Mouse (Mus musculus) midbrain, embryonic 16.5 days (tissue): ENCODE results near the gene Enpep. TPM values are rescaled to one million over a fixed set of nuclear protein-coding genes. Genes with fewer than 3 reads are reported as not detected.

Experiments
- ATAC-seq: fragments of 200-750 bp; cut with Nextera tagmentation; 2 replicates; pipeline ENCODE4 v1.8.0; 2017; ENCODE audit warnings: moderate TSS enrichment
- H3K27ac ChIP-seq: fragments of 300-500 bp; sonication (generic); 2 replicates; pipeline ENCODE4 v1.5.1; 2014; ENCODE audit warnings: mild to moderate bottlenecking, low read length, mixed read lengths
- H3K27me3 ChIP-seq: fragments of 300-500 bp; sonication (generic); 2 replicates; pipeline ENCODE4 v1.6.1; 2014; ENCODE audit warnings: low read depth, low read length, mixed read lengths; ENCODE audit not compliant: control insufficient read depth, insufficient read depth
- H3K36me3 ChIP-seq: fragments of 300-500 bp; sonication (generic); 2 replicates; pipeline ENCODE4 v1.6.1; 2014; ENCODE audit warnings: mild to moderate bottlenecking, low read length, moderate library complexity, mixed read lengths; ENCODE audit not compliant: control insufficient read depth, insufficient read depth
- H3K4me1 ChIP-seq: fragments of 300-500 bp; sonication (generic); 2 replicates; pipeline ENCODE4 v1.6.1; 2014; ENCODE audit warnings: mild to moderate bottlenecking, low read length, mixed read lengths; ENCODE audit not compliant: control insufficient read depth, insufficient read depth
- H3K4me2 ChIP-seq: fragments of 300-500 bp; sonication (generic); 2 replicates; pipeline ENCODE4 v1.6.1; 2014; ENCODE audit warnings: mild to moderate bottlenecking, low read length, mixed read lengths
- H3K4me3 ChIP-seq: fragments of 300-500 bp; sonication (generic); 2 replicates; pipeline ENCODE4 v1.5.1; 2014; ENCODE audit warnings: low read depth, mild to moderate bottlenecking, low read length, moderate library complexity, mixed read lengths
- H3K9ac ChIP-seq: fragments of 300-500 bp; sonication (generic); 2 replicates; pipeline ENCODE4 v1.6.1; 2014; ENCODE audit warnings: low read depth, low read length, mixed read lengths
- H3K9me3 ChIP-seq: fragments of 300-500 bp; sonication (generic); replicated peaks from 2 replicates; pipeline ENCODE4 v1.6.1; 2014; ENCODE audit warnings: mild to moderate bottlenecking, low read length, mixed read lengths; ENCODE audit not compliant: control insufficient read depth, poor library complexity, severe bottlenecking
- WGBS: fragments of 180-500 bp; shearing (Covaris S2); extraction: QIAGEN DNeasy Blood & Tissue Kit; methylation state at CpG from one replicate; pipeline ENCODE4 v1.1.7; 2014; 5-methylcytosine and 5-hydroxymethylcytosine counted together
- polyA plus RNA-seq: library from polyadenylated mRNA; unstranded; fragments of >200 nt; fragmentation: Nextera tagmentation; extraction: Ambion mirVana; gene quantifications from 2 replicates; pipeline ENCODE4 v1.2.1, GENCODE M21; 2015

Enpep gene
- polyA plus RNA-seq, 1 experiment from 2014 or later: 2.2 TPM

DNA sequence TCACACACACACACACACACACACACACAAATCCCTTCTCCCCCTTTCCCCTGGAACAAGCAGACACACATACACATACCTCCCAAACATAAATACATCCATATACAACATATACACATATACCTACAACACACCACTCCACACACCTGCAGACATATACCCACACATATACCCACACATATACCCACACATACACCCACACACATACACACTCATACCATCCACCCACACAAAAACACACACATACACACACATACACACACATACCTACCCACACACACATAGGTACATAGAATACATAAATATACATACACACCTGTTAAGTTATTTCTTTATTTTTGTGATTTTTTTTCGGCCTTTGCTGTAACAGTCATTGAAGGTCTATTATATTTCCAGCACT lies 94.5 kb downstream of the Enpep start:
- WGBS: 84% methylated on average over 1 of the region's 1 CpGs
- H3K9me3 ChIP-seq: no peaks in the 10 kb centered on the region
- no peaks in the 10 kb centered on the region for H3K4me1 ChIP-seq
- no peak overlapping the region for H3K4me3 ChIP-seq
- no peak overlapping the region for H3K9ac ChIP-seq
- no peaks in the 10 kb centered on the region for H3K27me3 ChIP-seq
- H3K36me3 ChIP-seq: no peaks in the 10 kb centered on the region
- no peak overlapping the region for H3K4me2 ChIP-seq
- ATAC-seq: no peak; the same call in 1 of the 2 replicates
- no peak overlapping the region for H3K27ac ChIP-seq

DNA sequence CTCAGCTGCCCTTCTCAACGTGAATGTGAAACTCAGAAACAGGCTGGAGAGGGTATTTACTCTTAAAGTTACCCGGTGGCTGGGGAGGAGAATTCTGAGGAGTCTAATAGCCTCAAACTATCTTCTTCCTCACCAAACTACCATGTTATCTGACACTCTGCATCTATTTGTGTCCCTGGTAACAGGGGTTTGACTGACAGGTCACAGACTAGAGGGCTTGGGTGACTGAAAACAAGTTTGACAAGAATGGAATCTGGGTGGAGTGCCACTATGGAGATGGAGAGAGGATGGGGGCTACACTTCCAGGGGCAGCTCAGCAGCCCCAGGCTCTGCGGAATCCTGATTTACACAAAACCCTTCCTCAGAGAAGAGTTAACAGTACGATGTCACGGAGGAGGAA lies 105.2 kb downstream of the Enpep start:
- Histone ChIP-seq H3K36me3 (no peaks in the 10 kb centered on the region), H3K4me1 (no peaks in the 10 kb centered on the region), H3K9me3 (no peaks in the 10 kb centered on the region), H3K27me3 (peaks cover 37% of the 10 kb centered on the region), H3K4me3 (no peak overlapping the region), H3K9ac (no peak overlapping the region), H3K4me2 (no peak overlapping the region), H3K27ac (no peak overlapping the region)
- no peak for ATAC-seq
- WGBS: 5% methylated on average over 5 of the region's 5 CpGs

DNA sequence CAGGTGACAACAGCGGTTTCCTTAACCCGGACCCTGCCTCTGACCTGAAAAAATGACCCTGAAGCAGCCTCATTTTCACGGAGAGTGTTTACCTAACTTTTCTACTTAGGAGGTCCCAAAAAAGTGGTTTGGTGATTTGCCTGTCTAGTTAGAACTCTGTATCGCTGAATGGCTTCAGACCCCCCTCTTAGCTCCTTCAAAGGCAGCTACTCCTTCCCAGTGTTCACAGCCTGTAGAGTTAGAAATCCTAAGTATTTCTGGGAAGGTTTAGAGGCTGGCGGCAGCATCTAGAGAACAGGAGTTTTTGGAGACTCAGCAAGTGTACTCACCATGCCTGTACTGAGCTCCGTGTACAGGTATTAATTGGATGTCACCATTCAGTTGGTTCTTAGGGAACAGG lies 105.8 kb downstream of the Enpep start:
- no peak overlapping the region for H3K27ac ChIP-seq
- H3K9ac ChIP-seq: no peak overlapping the region
- WGBS: 0% methylated on average over 6 of the region's 6 CpGs
- no peak overlapping the region for H3K4me3 ChIP-seq
- no peak overlapping the region for H3K4me2 ChIP-seq
- H3K36me3 ChIP-seq: no peaks in the 10 kb centered on the region
- H3K9me3 ChIP-seq: no peaks in the 10 kb centered on the region
- peaks cover 42% of the 10 kb centered on the region for H3K27me3 ChIP-seq
- no peaks in the 10 kb centered on the region for H3K4me1 ChIP-seq
- ATAC-seq: no peak

DNA sequence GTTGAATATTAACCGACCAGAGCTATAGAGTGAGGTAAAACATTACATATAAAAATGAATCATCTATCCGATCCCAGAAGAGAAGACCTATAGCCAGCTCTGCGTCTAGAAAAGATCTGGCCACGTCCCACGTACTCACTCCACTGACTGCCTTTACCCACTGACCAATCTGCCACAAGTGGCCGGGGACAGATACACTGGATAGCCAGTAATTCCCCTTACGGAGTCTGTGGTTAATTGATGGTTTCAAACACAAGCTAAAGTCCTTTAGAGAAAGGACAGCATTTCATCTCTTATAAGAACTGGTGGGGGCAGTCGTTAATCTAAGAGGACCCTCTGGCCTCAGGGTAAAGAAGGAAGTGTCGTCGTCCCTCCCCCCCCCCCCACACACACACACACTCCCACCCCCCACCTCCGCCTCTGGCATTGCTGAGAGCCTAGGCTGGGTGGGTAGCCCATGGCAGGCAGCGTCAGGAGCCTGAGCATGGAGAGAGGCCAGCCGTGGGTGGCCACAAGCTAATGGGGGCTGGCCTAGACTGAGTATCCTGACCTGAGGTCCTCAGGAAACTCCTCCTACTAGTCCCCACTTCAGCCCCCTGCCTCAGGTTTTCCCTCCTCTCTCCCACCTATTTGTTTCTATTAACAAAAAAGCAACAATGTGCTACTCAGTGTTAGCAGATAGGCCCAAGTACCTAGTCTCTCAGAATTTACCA lies 106.8 kb downstream of the Enpep start:
- Histone ChIP-seq H3K4me1 (no peaks in the 10 kb centered on the region), H3K4me3 (no peak overlapping the region), H3K4me2 (no peak overlapping the region), H3K9ac (no peak overlapping the region), H3K36me3 (no peaks in the 10 kb centered on the region), H3K27ac (no peak overlapping the region), H3K27me3 (peaks cover 49% of the 10 kb centered on the region), H3K9me3 (no peaks in the 10 kb centered on the region)
- 0 out of 2 replicates have a peak, but pooled peaks have one; percentile 23 for ATAC-seq
- 1% methylated on average over 13 of the region's 13 CpGs for WGBS

DNA sequence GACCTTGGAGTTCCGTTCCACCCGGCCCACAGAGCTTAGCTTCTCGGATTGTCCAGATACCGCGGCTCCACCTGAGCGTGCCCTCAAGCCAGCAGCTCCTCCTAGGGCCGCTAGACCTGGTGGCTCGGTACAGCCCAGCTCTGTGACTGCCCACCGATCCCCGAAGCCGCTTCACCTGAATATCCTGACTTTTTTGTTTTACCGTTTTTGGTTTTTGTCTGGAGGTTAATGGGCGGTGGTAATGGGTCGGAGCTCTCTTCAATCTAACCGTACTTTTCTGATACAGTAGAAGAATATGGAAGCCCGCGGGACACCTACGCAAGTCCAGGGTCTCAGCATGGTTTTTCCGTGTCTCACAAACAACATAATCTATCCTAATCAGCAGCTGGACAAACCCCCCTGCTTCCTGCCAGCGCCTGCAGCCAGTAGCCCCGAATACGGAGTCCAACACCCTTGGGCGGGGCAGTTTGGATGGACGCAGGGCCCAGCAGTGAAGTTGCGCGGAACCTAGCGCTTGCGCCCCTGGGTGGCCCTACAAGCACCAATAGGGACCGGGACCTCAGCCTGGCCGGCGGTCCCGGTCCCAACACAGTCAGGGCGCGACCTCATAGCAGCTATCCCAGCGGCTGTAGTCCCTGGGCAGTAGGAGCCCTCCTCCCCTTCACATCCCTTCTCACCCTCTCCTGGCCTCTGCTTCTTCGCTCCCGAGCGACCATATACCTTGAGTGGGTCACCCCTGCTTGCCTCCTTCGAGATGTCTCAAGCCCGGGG lies 107.5 kb downstream of the Enpep start:
- no peak overlapping the region for H3K4me2 ChIP-seq
- WGBS: under 1% methylated on average over 40 of the region's 40 CpGs
- no peak overlapping the region for H3K9ac ChIP-seq
- no peak for ATAC-seq
- H3K4me3 ChIP-seq: no peak overlapping the region
- H3K36me3 ChIP-seq: no peaks in the 10 kb centered on the region
- no peaks in the 10 kb centered on the region for H3K4me1 ChIP-seq
- peaks cover 51% of the 10 kb centered on the region for H3K27me3 ChIP-seq
- no peaks in the 10 kb centered on the region for H3K9me3 ChIP-seq
- no peak overlapping the region for H3K27ac ChIP-seq

DNA sequence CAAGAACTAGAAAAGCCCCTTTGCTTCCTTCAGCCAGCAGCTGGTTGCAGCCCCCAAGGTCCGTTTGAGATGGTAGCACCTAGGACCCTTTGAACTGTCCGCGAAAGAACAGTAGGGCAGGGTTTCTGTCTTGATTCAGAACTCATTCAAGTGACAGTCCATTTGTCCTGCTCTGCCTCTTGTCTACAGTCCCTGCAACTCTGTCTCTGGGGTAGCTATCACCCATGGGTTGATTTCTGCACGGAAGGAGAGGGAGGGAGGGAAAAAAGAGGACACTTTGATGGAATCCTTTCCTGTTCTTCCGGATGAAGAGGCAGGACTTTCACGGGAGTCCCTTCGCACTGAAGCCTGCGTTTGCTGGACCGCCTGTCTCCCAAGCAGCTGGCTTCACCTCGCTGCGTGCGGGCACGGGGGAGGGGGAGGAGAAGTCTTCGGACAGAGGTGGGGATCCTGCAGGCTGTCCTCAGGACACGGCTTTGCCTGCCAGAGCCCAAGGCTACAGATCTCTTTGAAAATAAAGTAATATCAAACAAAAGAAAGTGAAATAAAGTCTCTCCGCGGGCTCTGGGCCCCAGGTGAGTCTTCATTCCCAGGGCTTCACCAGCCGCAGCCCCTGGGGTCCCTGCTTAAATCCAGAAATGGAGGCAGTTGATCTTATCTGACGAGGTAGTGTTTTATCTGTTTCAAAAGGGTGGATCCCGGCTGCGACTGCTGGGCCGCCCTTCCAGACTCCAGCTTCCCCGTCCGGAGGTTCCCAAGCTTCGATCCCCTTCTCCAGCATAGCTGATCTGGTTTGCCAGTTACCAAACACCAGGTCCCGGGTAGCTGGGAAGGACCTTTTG lies 108.3 kb downstream of the Enpep start:
- ATAC-seq: no peak
- H3K4me2 ChIP-seq: no peak overlapping the region
- H3K4me1 ChIP-seq: no peaks in the 10 kb centered on the region
- 2% methylated on average over 26 of the region's 26 CpGs for WGBS
- no peak overlapping the region for H3K4me3 ChIP-seq
- no peak overlapping the region for H3K27ac ChIP-seq
- no peaks in the 10 kb centered on the region for H3K36me3 ChIP-seq
- H3K9me3 ChIP-seq: no peaks in the 10 kb centered on the region
- peaks cover 51% of the 10 kb centered on the region for H3K27me3 ChIP-seq
- H3K9ac ChIP-seq: no peak overlapping the region

DNA sequence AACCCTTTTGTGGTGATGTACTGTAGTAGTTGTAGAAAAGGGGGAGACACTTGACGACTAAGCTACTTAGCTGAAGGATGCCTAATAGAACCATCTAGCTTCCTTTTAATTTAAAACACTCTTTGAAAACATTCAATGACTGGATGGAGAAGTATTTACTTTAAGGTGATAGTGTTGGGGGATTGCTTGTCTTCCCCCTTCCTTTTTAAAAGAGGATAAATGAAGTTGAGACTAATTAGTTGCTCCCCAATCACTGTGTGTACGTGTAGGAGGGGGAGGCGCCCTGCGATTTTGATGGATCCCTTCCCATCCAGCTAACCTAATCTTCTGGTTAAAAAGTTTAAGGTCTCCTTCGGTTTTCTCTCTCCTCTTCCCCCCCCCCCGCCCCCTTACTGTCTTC lies 109.1 kb downstream of the Enpep start:
- Histone ChIP-seq H3K9ac (no peak overlapping the region), H3K4me3 (no peak overlapping the region), H3K27me3 (peaks cover 50% of the 10 kb centered on the region), H3K27ac (no peak overlapping the region), H3K9me3 (no peaks in the 10 kb centered on the region), H3K4me1 (no peaks in the 10 kb centered on the region), H3K4me2 (no peak overlapping the region), H3K36me3 (no peaks in the 10 kb centered on the region)
- 1% methylated on average over 5 of the region's 6 CpGs for WGBS
- no peak for ATAC-seq

DNA sequence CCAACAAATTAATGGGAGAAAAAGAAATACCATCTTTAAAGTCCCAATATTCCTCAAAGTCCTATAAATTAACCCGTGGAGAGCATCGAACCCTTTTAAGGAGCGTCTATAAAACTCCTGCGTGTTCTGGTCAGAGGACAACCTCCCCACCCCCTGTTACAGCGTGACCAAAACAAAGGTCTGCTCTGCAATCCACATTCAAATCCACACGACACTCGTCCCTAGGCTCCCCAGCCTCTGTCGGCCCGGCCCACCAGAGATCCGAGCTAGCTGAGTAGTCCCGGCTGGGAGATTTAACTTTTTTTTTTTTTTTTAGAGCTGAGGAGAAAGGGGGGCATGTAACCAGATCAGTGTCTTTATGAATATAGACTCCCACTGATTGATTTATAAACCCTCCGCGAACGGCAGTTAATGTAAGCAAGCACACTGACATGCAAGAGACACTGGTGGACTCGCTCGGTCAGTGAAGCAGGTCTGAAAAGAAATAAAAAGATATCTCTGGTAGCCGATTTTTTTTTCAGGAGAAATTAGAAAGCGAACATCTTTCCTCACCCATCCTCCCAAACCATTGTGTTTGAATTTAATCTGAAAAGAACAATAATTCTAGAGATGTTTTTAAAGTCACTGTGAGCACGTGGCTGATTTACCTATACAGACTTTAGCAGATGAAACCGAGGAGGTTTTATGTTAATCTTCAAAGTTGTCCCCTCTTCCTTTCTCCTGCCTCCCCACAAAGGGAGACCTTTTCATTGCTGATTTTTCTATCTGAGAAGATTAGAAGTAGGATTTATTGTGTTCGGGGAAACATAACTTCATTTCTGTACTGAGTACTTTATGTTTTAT lies 109.9 kb downstream of the Enpep start:
- H3K27me3 ChIP-seq: peaks cover 49% of the 10 kb centered on the region

More for the DNA sequence above, 109.9 kb downstream of the Enpep start:
- no peaks in the 10 kb centered on the region for H3K4me1 ChIP-seq
- no peak overlapping the region for H3K9ac ChIP-seq
- no peak overlapping the region for H3K27ac ChIP-seq
- WGBS: 2% methylated on average over 21 of the region's 21 CpGs
- no peaks in the 10 kb centered on the region for H3K36me3 ChIP-seq
- H3K4me3 ChIP-seq: no peak overlapping the region
- no peak for ATAC-seq
- no peaks in the 10 kb centered on the region for H3K9me3 ChIP-seq
- H3K4me2 ChIP-seq: no peak overlapping the region
